Mouse (Mus musculus) brain, embryonic 14.5 days (tissue): ENCODE results near the gene Vrk1.

Experiments used
- CTCF ChIP-seq: fragments of 200-500 bp; IDR thresholded peaks from 2 replicates; pipeline ENCODE4 v1.5.1; 2012; ENCODE audit warnings: inconsistent platforms, mild to moderate bottlenecking, moderate library complexity, borderline replicate concordance; ENCODE audit not compliant: insufficient read depth, insufficient read length; ENCODE audit errors: extremely low read depth
- POLR2A ChIP-seq: fragments of 200-500 bp; IDR thresholded peaks from 2 replicates; pipeline ENCODE4 v1.6.1; 2012; ENCODE audit warnings: mild to moderate bottlenecking, inconsistent platforms, borderline replicate concordance; ENCODE audit not compliant: poor library complexity, insufficient read depth, insufficient read length, severe bottlenecking; ENCODE audit errors: extremely low read depth

- TF ChIP-seq CTCF = no peak
- no peak for TF ChIP-seq POLR2A
Measured at GRCm38 (mm10) chr12:106080945-106081747, 71.1 kb downstream of the Vrk1 start.
